ENCODE assay signal across 8 mouse cellular contexts in the genomic region with DNA sequence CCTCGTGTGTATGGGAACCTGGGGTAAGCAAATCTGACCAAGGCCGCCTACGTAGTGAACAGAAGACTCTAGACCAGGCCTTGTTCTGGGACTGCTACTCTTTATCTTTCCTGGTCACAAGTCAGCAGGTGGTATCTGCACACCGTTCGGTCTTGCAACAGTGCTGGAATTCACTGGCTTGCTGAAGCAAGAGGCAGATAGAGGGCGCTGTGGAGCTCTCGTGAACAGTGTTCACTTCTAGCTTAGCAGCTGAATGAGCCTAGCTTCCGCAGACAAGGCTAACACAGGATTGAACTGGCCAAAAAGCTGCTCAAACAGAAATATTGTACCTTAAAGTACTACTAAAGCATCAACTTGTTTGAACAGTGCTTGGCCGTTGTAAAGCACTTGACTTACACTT.
DNase-seq lines count a peak whose midpoint lies in the region; ATAC-seq and TF ChIP-seq lines count a peak whose summit lies in the region.

No protein-coding gene starts in this region.

- TF ChIP-seq POLR2A in cerebellum, adult 2 months (IDR thresholded peaks at IDR 0.05; ENCODE audit: borderline replicate concordance, insufficient read depth, low read length) = no peak
- no peak for TF ChIP-seq POLR2A in small intestine, adult 2 months (IDR thresholded peaks at IDR 0.05; ENCODE audit: low read depth, low read length)

- ATAC-seq in megakaryocyte-erythroid progenitor cell, adult 5-6 weeks (replicated peaks; ENCODE audit: low FRiP score, low TSS enrichment, poor library complexity, severe bottlenecking) = peak; percentile 88

- no peak overlapping the region for H3K4me3 ChIP-seq in cerebellum, adult 2 months (replicated peaks; ENCODE audit: insufficient read depth, low read depth, low read length)
- no peak overlapping the region for H3K4me3 ChIP-seq in small intestine, adult 2 months (ENCODE audit: low read depth, low read length)

- no peaks in the 10 kb centered on the region for H3K27me3 ChIP-seq in cerebellum, adult 2 months (ENCODE audit: control insufficient read depth, insufficient read depth, low read length)
- no peaks in the 10 kb centered on the region for H3K27me3 ChIP-seq in small intestine, adult 2 months (ENCODE audit: control insufficient read depth, insufficient read depth, low read length)

- TF ChIP-seq CTCF in cerebellum, adult 2 months (IDR thresholded peaks at IDR 0.05; ENCODE audit: borderline replicate concordance, insufficient read depth, low read depth, low read length) = peak; percentile 57; the same call in 1 of the 2 replicates
- peak; percentile 82; the same call in 1 of the 2 replicates for TF ChIP-seq CTCF in small intestine, adult 2 months (IDR thresholded peaks at IDR 0.05; ENCODE audit: extremely low read depth, insufficient read length, insufficient replicate concordance, low read depth, low read length)

- 39% methylated on average over 9 of the region's 9 CpGs for WGBS in cerebellum, adult 2 months
- 19% methylated on average over 9 of the region's 9 CpGs for WGBS in small intestine, adult 2 months

- intact Hi-C loops in left cerebral cortex, postnatal 10 days (cut with DNase I) = no loop called here

- peak; percentile 12 for DNase-seq in T-cell, adult 2 months (ENCODE audit: low spot score)
- DNase-seq in cerebellum, adult 2 months = peak; percentile 23 to 50
- peak; percentile 34 to 70 for DNase-seq in frontal cortex, postnatal 14 days (ENCODE audit: low spot score in 2 of 2)
- peak; percentile 85 for DNase-seq in hindlimb bud, embryonic 11.5 days (ENCODE audit: extremely low spot score, low read depth, low spot score)
- DNase-seq in left cerebral cortex, postnatal 10 days (ENCODE audit: extremely low spot score in 1 of 2, low spot score in 2 of 2) = peak; percentile 55 to 88
- no peak for DNase-seq in Muller cell, postnatal 12 days (ENCODE audit: inconsistent ontology term)

- no peaks in the 10 kb centered on the region; the same call in 1 of the 2 replicates for H3K4me1 ChIP-seq in cerebellum, adult 2 months (ENCODE audit: control insufficient read depth, insufficient read depth, low read length)
- H3K4me1 ChIP-seq in small intestine, adult 2 months (ENCODE audit: control insufficient read depth, insufficient read depth, insufficient read length, low read length) = no peaks in the 10 kb centered on the region; the same call in 1 of the 2 replicates

- H3K36me3 ChIP-seq in small intestine, adult 2 months (ENCODE audit: control insufficient read depth, insufficient read depth, low read length) = no peaks in the 10 kb centered on the region

- no peak overlapping the region for H3K27ac ChIP-seq in cerebellum, adult 2 months (ENCODE audit: insufficient read depth, low read length)
- H3K27ac ChIP-seq in small intestine, adult 2 months (ENCODE audit: insufficient read depth, low read depth, low read length) = no peak overlapping the region
